Mouse (Mus musculus): ENCODE data around the gene Dynll2.

DNA sequence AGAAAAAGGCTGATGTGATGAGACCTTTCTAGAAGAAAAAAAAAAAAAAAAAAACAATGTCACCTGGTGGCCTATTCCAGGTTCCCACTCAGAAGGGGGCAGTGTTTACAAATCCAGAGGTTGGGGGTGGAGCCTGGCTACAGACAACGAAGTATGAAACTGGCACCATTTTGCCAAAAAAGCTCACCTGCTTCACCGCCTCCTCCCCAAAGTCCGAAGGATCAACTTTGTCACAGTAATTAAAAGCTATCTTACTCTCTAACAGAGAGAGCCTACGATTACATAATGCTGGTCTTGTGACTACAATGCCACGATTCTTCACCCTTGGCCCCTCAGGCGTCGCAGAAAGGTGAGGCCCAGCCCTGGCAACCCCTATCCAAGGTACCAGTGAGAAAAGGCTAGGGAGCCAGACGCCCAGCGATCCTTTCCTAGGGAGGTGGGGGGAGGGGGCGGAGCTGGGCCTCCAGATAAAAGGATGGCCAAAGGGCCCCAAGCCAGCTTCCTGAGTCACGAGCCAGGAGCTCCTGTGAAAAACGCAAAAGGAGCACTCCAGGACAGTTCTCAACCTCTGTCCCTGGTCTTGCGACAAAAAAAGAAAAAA, 1.1 kb downstream of the Dynll2 start:
- TF ChIP-seq TAL1 (conservative IDR thresholded peaks at IDR 0.05; ENCODE audit: low read depth, low read length): no peak
- no peak for TF ChIP-seq GATA2 (IDR thresholded peaks at IDR 0.05; ENCODE audit: borderline replicate concordance, low read depth, low read length)
- no peak for TF ChIP-seq CTCF (IDR thresholded peaks at IDR 0.05; ENCODE audit: low read depth, low read length)

All from G1E (cell line).